Mouse (Mus musculus) stomach, embryonic 14.5 days (tissue): Measurements from ENCODE around the gene Hivep2. TPM values are rescaled to one million over a fixed set of nuclear protein-coding genes. Genes with fewer than 3 reads are reported as not detected.

Source experiments
- ATAC-seq: fragments of 200-750 bp; cut with Nextera tagmentation; 2 replicates; pipeline ENCODE4 v1.8.0; 2017; ENCODE audit warnings: low read depth, moderate TSS enrichment; ENCODE audit not compliant: insufficient number of reproducible peaks, insufficient read depth, low FRiP score
- H3K27ac ChIP-seq: fragments of 300-500 bp; sonication (generic); 2 replicates; pipeline ENCODE4 v1.5.1; 2014; ENCODE audit warnings: mild to moderate bottlenecking, low read length, moderate library complexity, mixed read lengths
- H3K27me3 ChIP-seq: fragments of 300-500 bp; sonication (generic); 2 replicates; pipeline ENCODE4 v1.6.1; 2014; ENCODE audit warnings: low read length, control low read depth, mixed read lengths; ENCODE audit not compliant: control insufficient read depth, insufficient read depth
- H3K36me3 ChIP-seq: fragments of 300-500 bp; sonication (generic); 2 replicates; pipeline ENCODE4 v1.6.1; 2014; ENCODE audit warnings: mild to moderate bottlenecking, control low read depth, low read length, moderate library complexity, mixed read lengths; ENCODE audit not compliant: control insufficient read depth, insufficient read depth
- H3K4me1 ChIP-seq: fragments of 300-500 bp; sonication (generic); 2 replicates; pipeline ENCODE4 v1.6.1; 2014; ENCODE audit warnings: low read length, control low read depth, mixed read lengths; ENCODE audit not compliant: control insufficient read depth, insufficient read depth
- H3K4me2 ChIP-seq: fragments of 300-500 bp; sonication (generic); replicated peaks from 2 replicates; pipeline ENCODE4 v1.6.1; 2014; ENCODE audit warnings: low read depth, low read length, control low read depth
- H3K4me3 ChIP-seq: fragments of 300-500 bp; sonication (generic); 2 replicates; pipeline ENCODE4 v1.5.1; 2014; ENCODE audit warnings: low read depth, low read length, control low read depth
- H3K9ac ChIP-seq: fragments of 300-500 bp; sonication (generic); replicated peaks from 2 replicates; pipeline ENCODE4 v1.6.1; 2014; ENCODE audit warnings: low read depth, mild to moderate bottlenecking, control low read depth, low read length, moderate library complexity, mixed read lengths
- H3K9me3 ChIP-seq: fragments of 300-500 bp; sonication (generic); 2 replicates; pipeline ENCODE4 v1.6.1; 2016; ENCODE audit warnings: low read depth, low read length, control low read depth; ENCODE audit not compliant: control insufficient read depth
- WGBS: fragments of 180-500 bp; shearing (Covaris S2); extraction: QIAGEN DNeasy Blood & Tissue Kit; methylation state at CpG from one replicate; pipeline ENCODE4 v1.1.7; 2014; 5-methylcytosine and 5-hydroxymethylcytosine counted together
- polyA plus RNA-seq: library from polyadenylated mRNA; unstranded; fragments of >200 nt; fragmentation: Nextera tagmentation; extraction: Ambion mirVana; gene quantifications from 2 replicates; pipeline ENCODE4 v1.2.1, GENCODE M21; 2014

Hivep2 gene
- polyA plus RNA-seq, 1 experiment from 2014 or later: 10.6 TPM

DNA sequence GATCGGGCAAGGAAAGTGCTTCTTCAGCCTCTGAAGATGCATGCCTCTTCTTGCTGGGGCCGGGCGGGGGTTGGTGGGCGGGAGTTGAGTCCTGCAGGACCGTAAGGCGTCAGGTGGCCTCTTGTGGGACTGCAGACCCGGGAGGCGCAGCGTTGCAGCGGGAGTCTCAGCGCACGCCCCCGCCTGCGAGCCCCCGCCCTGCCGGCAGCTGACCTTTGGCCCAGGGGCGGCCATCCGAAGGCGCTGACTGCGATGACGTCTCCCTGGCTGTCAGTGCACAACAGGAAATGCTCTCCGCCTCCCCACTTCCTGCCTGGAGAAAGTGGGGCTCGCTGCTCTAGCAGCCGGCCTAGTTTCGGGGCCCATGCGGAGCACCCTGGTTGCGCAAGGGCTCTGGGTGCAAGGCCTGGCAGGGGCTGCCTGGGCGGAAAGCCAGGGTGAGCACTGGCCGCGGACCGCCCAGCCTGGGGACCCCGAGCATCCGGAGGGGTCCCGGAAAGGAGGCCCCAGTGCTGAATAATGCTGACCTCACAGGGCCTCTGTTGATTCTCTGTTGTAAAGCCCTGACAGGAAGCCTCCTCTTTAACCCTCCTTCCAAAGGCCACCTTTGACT, 17.0 kb downstream of the Hivep2 start:
- peak; percentile 84 for ATAC-seq
- WGBS: 3% methylated on average over 34 of the region's 34 CpGs
- H3K36me3 ChIP-seq: no peaks in the 10 kb centered on the region
- no peaks in the 10 kb centered on the region for H3K27me3 ChIP-seq
- peak overlapping the region; percentile 77 for H3K4me2 ChIP-seq
- H3K9me3 ChIP-seq: no peaks in the 10 kb centered on the region
- peaks cover 11% of the 10 kb centered on the region for H3K4me1 ChIP-seq
- peak overlapping the region; percentile 51 for H3K4me3 ChIP-seq
- peak overlapping the region; percentile 46; the same call in 1 of the 2 replicates for H3K9ac ChIP-seq
- peak overlapping the region; percentile 87 for H3K27ac ChIP-seq

DNA sequence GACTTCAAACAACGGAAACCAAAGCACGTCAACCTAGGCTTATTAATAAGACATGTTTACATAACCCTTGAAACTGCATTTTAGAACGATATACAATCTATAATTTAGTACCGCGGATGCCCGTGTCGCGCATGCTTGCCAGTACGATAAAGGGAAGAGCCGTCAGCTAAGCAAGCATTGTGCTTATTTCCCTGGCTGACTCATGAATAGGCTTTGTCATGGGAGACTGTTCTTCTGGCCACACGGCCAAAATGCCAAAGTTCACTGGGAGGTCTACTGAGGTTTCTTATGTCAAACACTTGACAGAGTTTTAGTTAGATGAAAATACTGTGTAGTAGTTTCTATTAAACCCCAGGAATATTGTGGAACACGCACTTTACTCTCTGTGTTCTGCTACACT, 17.8 kb downstream of the Hivep2 start:
- no peaks in the 10 kb centered on the region for H3K9me3 ChIP-seq
- H3K9ac ChIP-seq: no peak overlapping the region
- 18% methylated on average over 12 of the region's 12 CpGs for WGBS
- peaks cover 11% of the 10 kb centered on the region for H3K4me1 ChIP-seq
- no peaks in the 10 kb centered on the region for H3K27me3 ChIP-seq
- peak overlapping the region; percentile 77; the same call in 1 of the 2 replicates for H3K4me2 ChIP-seq
- H3K4me3 ChIP-seq: no peak overlapping the region; the same call in 1 of the 2 replicates
- no peaks in the 10 kb centered on the region for H3K36me3 ChIP-seq
- peak overlapping the region; percentile 87; the same call in 1 of the 2 replicates for H3K27ac ChIP-seq
- no peak for ATAC-seq

DNA sequence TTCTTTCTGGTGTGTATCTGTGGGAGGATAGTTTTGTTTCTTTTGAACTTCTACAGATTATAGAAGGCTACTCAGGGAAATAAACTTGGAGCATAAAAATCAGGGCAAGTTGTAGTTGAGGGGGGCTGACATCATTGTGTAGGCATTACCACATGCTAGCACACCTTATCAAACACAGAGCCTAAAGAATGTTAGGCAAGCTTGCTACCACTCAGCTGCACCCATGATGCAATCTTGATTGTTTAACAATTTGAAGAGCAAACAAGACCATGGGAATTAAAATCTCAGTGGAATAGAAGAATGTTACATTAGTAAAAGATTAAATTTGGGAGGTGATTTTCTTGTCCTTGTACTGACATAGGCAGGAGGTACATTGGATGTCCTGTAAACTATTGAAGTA, 18.4 kb downstream of the Hivep2 start:
- no peak overlapping the region for H3K4me2 ChIP-seq
- no peak overlapping the region for H3K4me3 ChIP-seq
- H3K36me3 ChIP-seq: no peaks in the 10 kb centered on the region
- H3K4me1 ChIP-seq: peaks cover 11% of the 10 kb centered on the region
- H3K9ac ChIP-seq: no peak overlapping the region
- no peak for ATAC-seq
- H3K27ac ChIP-seq: no peak overlapping the region; the same call in 1 of the 2 replicates
- H3K9me3 ChIP-seq: no peaks in the 10 kb centered on the region
- H3K27me3 ChIP-seq: no peaks in the 10 kb centered on the region

DNA sequence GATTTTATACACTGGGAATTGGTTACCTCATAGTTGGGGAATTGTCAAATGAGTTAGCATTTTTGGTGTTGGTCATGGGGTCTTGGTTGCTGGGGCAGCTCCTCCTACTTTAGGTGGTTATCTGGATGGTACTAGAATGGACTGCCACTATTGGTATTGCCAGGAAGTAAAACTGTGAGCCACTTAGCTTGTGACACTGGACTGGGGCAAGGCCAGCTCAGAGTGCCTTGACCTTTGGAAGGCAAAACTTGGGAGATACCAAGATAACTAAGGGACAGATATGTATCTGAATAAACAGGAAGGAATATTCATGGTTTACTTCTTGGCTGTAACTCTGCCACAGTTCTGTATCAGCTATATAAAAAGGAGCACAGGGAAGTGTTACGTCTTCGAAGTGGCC, 20.7 kb downstream of the Hivep2 start:
- ATAC-seq: no peak
- Histone ChIP-seq H3K9me3 (no peaks in the 10 kb centered on the region), H3K4me3 (no peak overlapping the region), H3K27me3 (no peaks in the 10 kb centered on the region), H3K36me3 (no peaks in the 10 kb centered on the region), H3K27ac (no peak overlapping the region), H3K4me1 (peaks cover 11% of the 10 kb centered on the region), H3K9ac (no peak overlapping the region), H3K4me2 (no peak overlapping the region)
- 85% methylated on average over 2 of the region's 2 CpGs for WGBS

DNA sequence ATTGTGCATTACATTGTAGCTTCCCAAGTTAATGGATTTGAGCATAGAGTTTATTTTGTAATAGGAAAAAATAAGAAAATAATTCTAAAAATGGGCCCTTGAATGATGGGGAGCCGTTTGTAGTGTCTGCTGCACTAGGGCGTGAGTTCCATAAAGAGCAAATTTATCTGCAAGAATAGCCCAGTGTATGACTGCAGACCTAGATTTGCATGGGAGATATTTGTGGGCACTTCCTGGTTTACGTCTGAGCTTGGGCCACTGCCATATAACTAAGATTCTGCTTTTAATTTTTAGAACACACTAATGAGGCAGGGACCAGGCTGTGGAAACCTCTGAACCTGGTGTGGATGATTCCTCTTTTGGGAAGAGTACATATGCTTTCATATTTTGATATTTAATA, 21.5 kb downstream of the Hivep2 start:
- ATAC-seq: no peak
- Histone ChIP-seq H3K4me3 (no peak overlapping the region), H3K27ac (no peak overlapping the region), H3K27me3 (no peaks in the 10 kb centered on the region), H3K36me3 (no peaks in the 10 kb centered on the region), H3K4me2 (no peak overlapping the region), H3K4me1 (peaks cover 11% of the 10 kb centered on the region), H3K9me3 (no peaks in the 10 kb centered on the region), H3K9ac (no peak overlapping the region)
- 53% methylated on average over 3 of the region's 3 CpGs for WGBS

DNA sequence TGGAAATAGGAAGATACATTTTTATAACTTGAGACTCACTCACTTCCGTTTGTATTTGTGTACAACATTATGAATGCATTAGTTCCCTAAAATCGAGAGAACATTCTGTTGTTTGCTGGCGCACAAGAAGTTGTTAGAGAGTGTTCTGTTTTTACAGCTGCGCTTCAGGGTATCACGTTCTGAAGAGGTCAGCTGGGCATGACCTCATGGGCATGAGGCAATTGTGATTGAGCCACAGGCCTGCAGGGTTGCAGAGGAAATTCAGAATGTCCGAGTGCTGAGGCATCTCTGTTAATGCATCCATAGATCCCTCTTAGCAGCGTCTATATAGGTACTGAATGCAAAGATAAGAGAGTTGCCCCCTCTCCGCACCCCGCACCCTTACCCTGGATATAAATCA, 22.4 kb downstream of the Hivep2 start:
- Histone ChIP-seq H3K9ac (no peak overlapping the region), H3K4me1 (peaks cover 7% of the 10 kb centered on the region), H3K9me3 (no peaks in the 10 kb centered on the region), H3K27me3 (no peaks in the 10 kb centered on the region), H3K4me3 (no peak overlapping the region), H3K4me2 (no peak overlapping the region), H3K27ac (no peak overlapping the region), H3K36me3 (no peaks in the 10 kb centered on the region)
- ATAC-seq: no peak
- WGBS: 58% methylated on average over 9 of the region's 9 CpGs

DNA sequence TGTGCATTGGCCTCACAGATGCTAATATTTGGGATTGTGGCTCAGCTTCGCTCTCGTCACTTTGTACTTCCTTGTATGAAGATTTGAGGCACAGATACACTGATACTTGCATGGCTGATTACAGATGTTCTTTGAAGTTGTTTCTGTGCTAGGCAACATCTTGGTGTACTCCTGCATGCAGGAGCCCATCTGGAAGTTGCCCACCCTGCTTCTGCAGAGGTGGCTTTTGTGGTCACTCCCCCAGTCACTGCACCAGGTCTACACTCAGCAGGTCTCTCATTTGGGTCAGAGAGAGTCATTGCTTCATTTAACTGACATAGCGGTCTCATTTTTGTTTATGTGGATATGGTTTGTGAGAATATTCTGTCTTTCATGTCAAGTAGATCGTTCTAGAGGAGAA, 22.9 kb downstream of the Hivep2 start:
- Histone ChIP-seq H3K27me3 (no peaks in the 10 kb centered on the region), H3K27ac (no peak overlapping the region), H3K4me1 (peaks cover 4% of the 10 kb centered on the region; the same call in 1 of the 2 replicates), H3K4me2 (no peak overlapping the region), H3K36me3 (no peaks in the 10 kb centered on the region), H3K9me3 (no peaks in the 10 kb centered on the region), H3K9ac (no peak overlapping the region), H3K4me3 (no peak overlapping the region)
- 89% methylated on average over 4 of the region's 4 CpGs for WGBS
- no peak for ATAC-seq

DNA sequence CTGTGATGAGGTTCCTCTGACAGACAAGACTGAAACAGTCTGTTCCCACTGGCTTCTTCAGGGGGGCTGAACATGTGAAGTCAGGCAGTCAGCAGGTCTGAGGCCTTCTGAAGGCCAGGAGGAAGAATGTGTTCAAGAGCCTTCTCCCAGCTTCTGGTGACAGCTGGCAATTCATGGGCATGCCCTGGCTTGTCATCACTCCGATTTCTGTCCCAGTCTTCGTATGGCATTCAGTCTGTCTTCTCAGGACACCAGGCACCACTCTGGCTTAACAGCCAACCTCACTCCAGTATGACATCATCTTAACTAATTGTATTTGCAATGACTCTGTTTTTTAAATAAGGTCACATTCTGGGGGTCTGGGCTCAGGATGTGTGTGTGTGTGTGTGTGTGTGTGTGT, 25.0 kb downstream of the Hivep2 start:
- H3K36me3 ChIP-seq: no peaks in the 10 kb centered on the region
- no peak overlapping the region for H3K4me2 ChIP-seq
- no peak overlapping the region for H3K27ac ChIP-seq
- WGBS: 73% methylated on average over 2 of the region's 2 CpGs
- no peaks in the 10 kb centered on the region for H3K4me1 ChIP-seq
- no peak overlapping the region for H3K9ac ChIP-seq
- no peaks in the 10 kb centered on the region for H3K27me3 ChIP-seq
- ATAC-seq: no peak
- no peaks in the 10 kb centered on the region for H3K9me3 ChIP-seq
- H3K4me3 ChIP-seq: no peak overlapping the region

DNA sequence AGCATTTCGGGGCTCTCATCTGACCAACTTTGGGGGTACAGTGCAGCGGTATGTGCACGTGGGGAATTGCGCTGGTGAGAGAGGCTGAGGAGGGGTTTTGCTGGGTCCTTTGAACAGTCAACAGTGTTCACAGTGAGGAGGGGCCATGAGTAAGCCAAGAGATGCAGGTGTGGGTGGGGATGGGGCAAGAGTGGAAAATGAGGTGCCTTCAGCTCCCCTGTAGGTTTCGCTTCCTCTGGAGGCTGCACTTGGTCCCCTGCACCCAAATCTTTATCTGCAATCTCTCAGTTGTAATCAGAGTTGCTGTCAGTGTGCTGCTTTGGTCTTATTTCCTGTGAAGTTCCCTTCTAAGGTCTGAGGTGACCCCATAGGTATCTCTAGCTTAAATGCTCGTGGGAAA, 27.5 kb downstream of the Hivep2 start:
- WGBS: 87% methylated on average over 6 of the region's 6 CpGs
- Histone ChIP-seq H3K27ac (no peak overlapping the region), H3K4me1 (no peaks in the 10 kb centered on the region), H3K36me3 (no peaks in the 10 kb centered on the region), H3K27me3 (no peaks in the 10 kb centered on the region), H3K9me3 (no peaks in the 10 kb centered on the region), H3K4me3 (no peak overlapping the region), H3K4me2 (no peak overlapping the region), H3K9ac (no peak overlapping the region)
- no peak for ATAC-seq
